Mouse (Mus musculus): ENCODE data around the gene Zfp597. TPM values are rescaled to one million over a fixed set of nuclear protein-coding genes. Genes with fewer than 3 reads are reported as not detected.
"Not testable (repeated sequence)": the region's sequence is repeated elsewhere in the genome, so short reads cannot be mapped to it uniquely, and the experiment has no call there.

Gene Zfp597
- polyA plus RNA-seq, 1 experiment = 4.9 TPM

DNA sequence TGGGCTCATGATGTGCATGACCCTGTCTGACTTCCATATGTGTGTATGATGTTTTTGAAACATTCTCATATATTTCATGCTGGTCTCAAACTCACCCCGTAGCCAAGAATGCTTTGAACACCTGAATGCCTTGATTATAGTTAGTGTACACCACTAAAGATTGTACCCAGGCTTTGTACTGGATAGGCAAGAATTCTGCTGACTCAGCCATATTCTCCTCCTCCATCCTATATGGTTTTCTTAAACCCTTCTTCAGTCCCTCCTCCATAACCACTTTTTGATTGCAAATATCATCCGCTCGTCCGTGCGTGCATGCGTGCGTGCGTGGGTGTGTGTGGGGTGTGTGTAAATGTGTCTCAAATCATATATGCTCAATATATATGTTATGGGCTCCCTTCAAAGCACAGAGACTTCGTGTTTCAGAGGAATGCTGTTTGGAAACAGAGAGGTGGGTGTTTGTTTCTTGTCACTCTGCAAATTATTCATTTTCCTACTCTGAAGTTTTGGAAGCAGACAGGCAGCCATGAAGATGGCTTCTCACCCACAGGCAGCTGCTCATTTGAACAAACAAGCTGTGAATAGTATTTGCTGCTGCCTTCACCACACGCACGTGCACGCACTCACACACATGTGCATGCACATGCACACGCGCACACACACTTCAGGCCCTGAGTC, 7.4 kb upstream of the Zfp597 start:
- Histone ChIP-seq H3K27ac (replicated peaks; ENCODE audit: low read depth, low read length) (no peak overlapping the region), H3K4me3 (ENCODE audit: insufficient read depth, low read depth, low read length) (no peak overlapping the region)

DNA sequence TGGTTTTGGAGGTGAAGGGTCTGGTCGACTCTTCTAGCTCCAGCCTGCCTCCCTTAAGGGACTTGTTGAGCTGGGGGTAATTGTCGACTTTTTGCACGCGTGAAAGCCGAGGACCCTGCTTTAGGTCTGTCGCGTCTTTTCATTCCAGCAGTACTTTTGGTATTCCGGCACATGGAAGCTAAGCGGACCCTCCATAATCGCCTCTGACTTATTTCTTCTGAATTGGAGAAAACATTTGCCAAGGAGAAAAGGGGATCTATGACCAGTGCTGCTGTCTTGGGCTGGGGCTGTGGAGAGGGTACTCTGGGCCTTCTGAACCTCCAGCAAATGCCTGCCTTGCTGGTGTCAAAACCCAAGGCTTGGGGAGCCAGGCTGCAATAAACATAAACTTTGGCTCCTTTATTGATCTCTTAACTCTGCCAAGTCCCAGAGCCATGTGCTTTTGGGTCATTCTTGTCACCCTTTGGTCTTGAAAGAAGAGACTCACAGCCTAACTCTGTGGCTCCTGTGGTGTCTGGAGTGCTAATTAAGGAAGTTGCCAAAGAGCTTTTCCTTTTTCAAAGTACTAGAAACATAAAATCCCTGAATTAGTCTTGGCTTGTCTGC, 807 bp upstream of the Zfp597 start:
- Histone ChIP-seq H3K27ac (replicated peaks; ENCODE audit: low read depth, low read length) (peak overlapping the region; percentile 83), H3K4me1 (ENCODE audit: control insufficient read depth, insufficient read depth, insufficient read length, low read length) (peaks cover 3% of the 10 kb centered on the region; the same call in 1 of the 2 replicates), H3K4me3 (ENCODE audit: insufficient read depth, low read depth, low read length) (peak overlapping the region; percentile 94)

More for the DNA sequence above, 7.4 kb upstream of the Zfp597 start:
- H3K4me1 ChIP-seq (ENCODE audit: control insufficient read depth, insufficient read depth, insufficient read length, low read length) = peaks cover 11% of the 10 kb centered on the region

DNA sequence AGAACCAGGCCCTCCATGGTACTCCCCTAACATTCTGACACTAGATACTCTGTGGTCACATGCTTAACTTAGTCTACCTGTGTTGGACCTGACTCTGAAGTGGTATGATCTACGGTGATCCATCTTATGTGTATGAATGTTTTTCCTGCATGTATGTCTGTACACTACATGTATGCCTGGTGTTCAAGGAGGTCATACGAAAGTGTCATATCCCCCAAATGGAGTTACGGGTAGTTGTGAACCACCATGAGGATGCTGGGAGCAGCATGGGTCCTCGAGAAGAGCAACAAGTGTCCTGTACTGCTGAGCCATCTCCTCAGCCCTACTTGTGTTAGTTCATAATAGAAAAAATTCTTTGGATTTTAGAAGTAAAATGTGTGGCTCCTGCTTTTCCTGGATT, 8.0 kb downstream of the Zfp597 start:
- no peak overlapping the region for H3K4me3 ChIP-seq (ENCODE audit: insufficient read depth, low read depth, low read length)
- H3K4me1 ChIP-seq (ENCODE audit: control insufficient read depth, insufficient read depth, insufficient read length, low read length) = no peaks in the 10 kb centered on the region; the same call in 1 of the 2 replicates
- H3K27ac ChIP-seq (replicated peaks; ENCODE audit: low read depth, low read length) = no peak overlapping the region

DNA sequence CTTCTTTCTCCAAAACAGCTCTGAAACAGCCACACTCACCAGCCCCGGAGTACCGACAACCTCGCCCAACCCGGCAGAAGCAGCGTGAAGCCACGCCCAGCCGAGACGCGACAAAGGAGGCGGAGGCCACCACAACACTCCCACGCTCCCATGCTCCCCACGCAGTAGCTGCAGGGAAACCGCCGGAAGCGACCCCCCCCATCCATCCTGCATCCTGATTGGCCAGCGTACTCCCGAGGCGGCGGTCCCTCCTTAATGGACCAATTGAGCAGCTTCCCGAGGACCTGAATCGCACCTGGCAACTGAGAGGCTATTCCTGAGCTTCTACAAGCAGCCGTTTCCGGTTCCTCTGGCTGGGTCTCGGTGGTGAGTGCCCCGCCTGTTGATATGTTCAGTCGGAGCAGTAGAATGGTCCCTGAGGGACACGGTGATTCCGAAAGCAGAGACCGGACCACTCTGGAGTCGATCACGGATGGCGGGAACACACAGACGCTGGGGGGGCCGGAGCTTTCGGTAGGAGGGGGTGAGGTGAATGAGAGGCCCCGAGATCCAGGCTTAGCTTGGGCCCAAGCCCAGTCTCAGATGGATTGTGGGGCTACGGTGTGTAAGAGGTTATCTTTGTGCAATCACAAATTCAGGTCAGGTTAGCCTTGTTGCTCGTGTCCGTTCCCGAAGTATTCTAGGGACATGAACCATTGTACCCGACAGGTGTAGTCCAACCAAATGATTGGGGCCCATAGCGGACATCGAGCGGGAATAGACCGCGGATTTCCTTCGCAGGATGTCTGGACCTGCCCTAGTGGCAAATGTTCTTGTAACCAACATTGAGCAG, 11.9 kb downstream of the Zfp597 start, which contains the start of gene Naa60:
Naa60 (plus strand) TSS at position 160 of the 832 bp plus-strand sequence.
- H3K4me3 ChIP-seq (ENCODE audit: insufficient read depth, low read depth, low read length) = peak within 1 kb of the TSS; percentile 59
- H3K4me1 ChIP-seq (ENCODE audit: control insufficient read depth, insufficient read depth, insufficient read length, low read length) = no peaks in the 10 kb centered on the region
- H3K27ac ChIP-seq (replicated peaks; ENCODE audit: low read depth, low read length) = peak within 1 kb of the TSS; percentile 22

DNA sequence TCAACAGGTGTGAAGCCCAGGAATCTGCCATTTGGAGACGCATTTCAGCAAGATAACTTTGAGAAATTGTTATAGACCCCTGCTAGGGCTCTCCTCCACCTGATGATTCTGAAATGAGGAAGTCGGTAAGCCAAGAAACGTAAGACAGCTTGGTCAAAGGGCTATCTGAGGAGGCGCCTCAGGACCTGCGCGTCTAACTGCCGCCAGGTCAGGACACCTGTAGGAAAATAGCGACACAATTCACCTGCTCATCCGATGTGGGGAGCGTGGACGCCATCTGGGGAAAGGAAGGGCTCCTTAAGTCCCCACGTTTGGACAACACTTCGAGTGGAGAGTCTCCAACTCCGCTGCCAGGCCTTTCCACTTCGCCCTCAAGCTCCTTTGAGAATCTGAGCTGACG, 12.5 kb downstream of the Zfp597 start:
- Histone ChIP-seq H3K4me1 (ENCODE audit: control insufficient read depth, insufficient read depth, insufficient read length, low read length) (no peaks in the 10 kb centered on the region), H3K4me3 (ENCODE audit: insufficient read depth, low read depth, low read length) (peak overlapping the region; percentile 59), H3K27ac (replicated peaks; ENCODE audit: low read depth, low read length) (peak overlapping the region; percentile 22; the same call in 1 of the 2 replicates)

DNA sequence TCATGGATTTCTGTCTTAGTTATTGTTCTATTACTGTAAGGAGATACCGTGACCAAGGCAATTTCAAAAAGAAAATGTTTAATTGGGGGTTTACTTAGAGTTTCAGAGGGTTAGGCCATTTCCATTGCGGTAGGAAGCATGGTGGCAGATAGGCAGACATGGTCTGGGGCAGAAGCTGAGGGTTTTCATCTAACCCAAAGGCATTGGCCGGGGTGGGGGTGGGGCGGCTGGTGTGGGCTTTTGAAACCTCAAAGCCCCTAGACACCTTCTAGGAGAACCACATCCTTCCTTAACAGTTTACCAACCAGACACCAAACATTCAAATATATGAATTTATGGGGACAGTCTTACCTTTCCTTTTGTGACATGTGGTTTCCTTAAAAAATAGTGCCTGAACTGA, 25.1 kb downstream of the Zfp597 start:
- H3K27ac ChIP-seq (replicated peaks; ENCODE audit: low read depth, low read length) = no peak overlapping the region
- no peaks in the 10 kb centered on the region for H3K4me1 ChIP-seq (ENCODE audit: control insufficient read depth, insufficient read depth, insufficient read length, low read length)
- no peak overlapping the region for H3K4me3 ChIP-seq (ENCODE audit: insufficient read depth, low read depth, low read length)

DNA sequence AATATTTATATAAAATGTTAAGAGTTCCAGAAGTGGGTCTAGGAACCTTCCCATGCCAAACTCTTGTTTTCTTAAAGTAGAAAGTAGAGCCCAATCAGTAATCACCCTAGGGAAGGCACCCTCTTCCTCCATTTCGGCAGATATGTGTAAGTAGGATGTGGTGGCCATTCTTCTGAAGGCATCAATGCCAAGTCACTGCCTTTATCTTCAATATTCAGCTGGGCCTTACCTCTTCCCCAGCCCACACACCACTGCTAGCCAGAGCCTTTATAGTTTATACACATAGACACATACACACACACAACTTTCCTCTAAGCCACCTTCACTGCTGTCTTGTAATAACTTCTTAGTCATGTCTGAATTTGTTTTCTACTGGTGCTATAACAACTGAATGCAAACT, 28.6 kb downstream of the Zfp597 start:
- H3K4me1 ChIP-seq (ENCODE audit: control insufficient read depth, insufficient read depth, insufficient read length, low read length) = no peaks in the 10 kb centered on the region
- H3K27ac ChIP-seq (replicated peaks; ENCODE audit: low read depth, low read length) = no peak overlapping the region
- no peak overlapping the region for H3K4me3 ChIP-seq (ENCODE audit: insufficient read depth, low read depth, low read length)

DNA sequence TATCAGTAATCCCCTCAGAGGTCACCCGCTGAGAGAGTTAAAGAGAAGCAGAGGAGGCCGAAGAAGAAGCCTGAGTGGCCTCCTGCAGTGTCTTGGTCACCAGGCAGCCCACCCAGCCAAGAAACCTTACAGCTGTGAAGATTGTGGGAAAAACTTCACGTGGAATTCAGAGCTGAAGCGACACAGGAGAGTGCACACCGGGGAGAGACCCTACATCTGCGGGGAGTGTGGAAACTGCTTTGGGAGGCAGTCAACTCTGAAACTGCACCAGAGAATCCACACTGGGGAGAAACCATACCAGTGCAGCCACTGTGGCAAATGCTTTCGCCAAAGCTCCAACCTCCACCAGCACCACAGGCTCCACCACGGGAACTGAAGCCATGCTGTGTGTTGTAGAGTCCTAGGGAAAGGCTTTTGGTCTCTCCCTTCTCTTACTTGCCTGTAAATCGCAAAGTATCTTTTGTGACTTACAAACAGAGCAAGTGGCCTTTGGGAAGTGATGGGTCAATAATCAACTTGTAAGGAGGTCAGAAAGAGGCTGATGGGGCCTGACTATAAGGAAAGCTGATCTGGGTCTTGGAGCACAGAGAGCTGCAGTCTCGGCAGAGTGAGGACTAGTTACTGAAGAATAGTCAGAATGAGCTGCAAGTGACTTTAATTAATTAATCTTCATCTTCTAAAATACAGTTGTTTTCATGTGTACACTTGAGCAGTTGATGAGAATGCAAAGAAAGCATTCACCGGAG, 29.8 kb downstream of the Zfp597 start:
- no peaks in the 10 kb centered on the region for H3K4me1 ChIP-seq (ENCODE audit: control insufficient read depth, insufficient read depth, insufficient read length, low read length)
- H3K4me3 ChIP-seq (ENCODE audit: insufficient read depth, low read depth, low read length) = no peak overlapping the region
- no peak overlapping the region for H3K27ac ChIP-seq (replicated peaks; ENCODE audit: low read depth, low read length)

DNA sequence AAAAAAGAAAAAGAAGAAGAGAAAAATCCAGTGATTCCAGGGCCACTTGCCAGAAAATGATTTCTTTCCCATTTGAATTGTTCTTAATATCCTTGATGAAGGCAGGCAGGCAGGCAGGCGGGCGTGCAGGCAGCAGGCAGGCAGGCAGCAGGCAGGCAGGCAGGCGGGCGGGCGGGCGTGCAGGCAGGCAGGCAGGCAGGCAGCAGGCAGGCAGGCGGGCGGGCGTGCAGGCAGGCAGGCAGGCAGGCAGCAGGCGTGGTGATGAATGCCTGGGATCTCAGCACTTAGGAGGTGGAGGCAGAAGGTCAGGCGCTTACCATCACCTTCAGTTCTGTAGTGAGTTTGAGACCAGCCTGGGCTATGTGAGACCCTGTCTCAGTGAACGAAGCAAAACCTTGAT, 31.8 kb downstream of the Zfp597 start:
- no peaks in the 10 kb centered on the region for H3K4me1 ChIP-seq (ENCODE audit: control insufficient read depth, insufficient read depth, insufficient read length, low read length)
- H3K27ac ChIP-seq (replicated peaks; ENCODE audit: low read depth, low read length) = no peak overlapping the region

DNA sequence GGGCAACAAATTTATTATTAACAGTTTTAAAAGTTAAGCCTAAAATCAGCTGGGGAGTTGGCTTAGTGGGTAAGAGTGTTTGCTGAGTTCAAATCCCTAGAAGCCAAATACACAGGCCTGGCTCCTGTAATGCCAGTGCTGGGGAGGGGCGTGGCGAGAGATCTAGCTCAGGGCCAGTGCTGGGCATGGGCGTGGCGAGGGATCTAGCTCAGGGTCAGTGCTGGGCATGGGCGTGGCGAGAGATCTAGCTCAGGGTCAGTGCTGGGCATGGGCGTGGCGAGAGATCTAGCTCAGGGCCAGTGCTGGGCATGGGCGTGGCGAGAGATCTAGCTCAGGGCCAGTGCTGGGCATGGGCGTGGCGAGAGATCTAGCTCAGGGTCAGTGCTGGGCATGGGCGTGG, 33.1 kb downstream of the Zfp597 start:
- not testable (repeated sequence) for H3K4me3 ChIP-seq (ENCODE audit: insufficient read depth, low read depth, low read length); H3K27ac ChIP-seq (replicated peaks; ENCODE audit: low read depth, low read length); H3K4me1 ChIP-seq (ENCODE audit: control insufficient read depth, insufficient read depth, insufficient read length, low read length)

More for the DNA sequence above, 31.8 kb downstream of the Zfp597 start:
- H3K4me3 ChIP-seq (ENCODE audit: insufficient read depth, low read depth, low read length) = no peak overlapping the region

DNA sequence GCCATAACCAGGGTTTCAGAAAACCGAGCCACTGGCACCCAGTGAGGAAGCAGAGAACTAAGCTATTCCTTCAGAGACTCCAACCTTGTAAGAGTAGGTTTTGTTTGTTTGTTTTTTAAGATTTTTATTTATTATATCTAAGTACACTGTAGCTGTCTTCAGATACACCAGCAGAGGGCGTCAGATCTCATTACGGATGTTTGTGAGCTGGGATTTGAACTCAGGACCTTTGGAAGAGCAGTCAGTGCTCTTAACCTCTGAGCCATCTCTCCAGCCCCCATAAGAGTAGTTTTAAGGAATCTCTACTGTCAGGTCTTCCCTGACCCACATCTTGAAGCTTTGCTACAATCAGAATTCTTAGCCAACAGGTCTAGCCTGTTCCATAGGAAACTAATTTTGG, 35.9 kb downstream of the Zfp597 start:
- no peak overlapping the region for H3K4me3 ChIP-seq (ENCODE audit: insufficient read depth, low read depth, low read length)
- H3K27ac ChIP-seq (replicated peaks; ENCODE audit: low read depth, low read length) = no peak overlapping the region
- no peaks in the 10 kb centered on the region for H3K4me1 ChIP-seq (ENCODE audit: control insufficient read depth, insufficient read depth, insufficient read length, low read length)

DNA sequence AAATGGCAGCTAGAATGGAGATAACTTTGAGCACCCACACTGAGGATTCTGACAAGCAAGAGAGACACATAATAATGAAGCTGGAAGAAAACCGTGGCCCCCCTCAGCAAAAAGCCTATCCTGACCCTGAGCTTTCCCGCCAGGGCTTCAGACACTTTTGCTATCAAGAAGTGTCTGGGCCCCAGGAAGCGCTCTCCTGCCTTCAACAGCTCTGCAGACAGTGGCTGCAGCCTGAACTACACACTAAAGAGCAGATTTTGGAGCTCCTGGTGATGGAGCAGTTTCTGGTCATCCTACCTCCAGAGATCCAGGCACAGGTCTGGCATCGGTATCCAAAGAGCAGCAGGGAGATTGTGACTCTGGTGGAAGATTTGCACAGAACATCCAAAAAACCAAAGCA, 36.5 kb downstream of the Zfp597 start:
- no peak overlapping the region for H3K27ac ChIP-seq (replicated peaks; ENCODE audit: low read depth, low read length)
- no peaks in the 10 kb centered on the region for H3K4me1 ChIP-seq (ENCODE audit: control insufficient read depth, insufficient read depth, insufficient read length, low read length)
- peak overlapping the region; percentile 86; the same call in 1 of the 2 replicates for H3K4me3 ChIP-seq (ENCODE audit: insufficient read depth, low read depth, low read length)

DNA sequence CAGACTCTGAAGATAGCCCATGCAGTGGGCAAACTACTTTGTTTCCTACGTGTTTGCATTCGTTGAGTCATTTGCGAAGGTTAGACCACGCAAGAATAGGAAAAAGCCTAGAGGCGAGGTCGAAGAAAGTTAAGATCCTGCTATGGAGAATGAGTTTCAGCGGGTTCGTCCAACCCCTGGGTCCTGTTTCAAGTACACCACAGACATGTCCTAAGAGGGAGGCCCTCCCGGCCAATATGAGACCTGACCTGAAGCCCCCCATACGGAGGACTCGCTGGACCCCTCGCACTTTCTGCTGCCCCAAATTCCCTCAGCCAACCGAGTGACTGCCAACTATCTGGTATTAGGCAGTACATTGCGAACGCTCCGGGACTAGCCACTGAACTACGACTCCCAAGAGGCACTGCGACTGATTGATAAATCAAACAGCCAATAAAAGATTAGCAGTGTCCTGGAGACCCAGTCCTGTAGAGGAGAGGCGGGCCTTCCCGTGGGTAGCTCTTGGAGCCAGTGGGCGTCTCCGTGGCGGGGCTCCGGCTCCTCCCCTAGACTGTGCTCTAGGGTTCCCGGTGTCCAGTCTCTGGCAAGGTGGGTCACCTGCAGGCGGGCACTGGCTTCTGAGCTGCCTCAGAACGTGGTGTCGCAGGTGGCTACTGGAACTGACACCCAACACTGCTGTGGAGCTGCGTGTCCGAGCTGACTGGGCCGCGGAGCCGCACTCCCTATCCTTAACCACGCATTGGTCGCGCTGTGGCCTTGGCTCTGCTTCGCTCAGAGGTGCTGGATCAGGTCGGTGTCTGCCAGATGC, 37.4 kb downstream of the Zfp597 start, which contains the start of gene Zfp174:
Zfp174 (plus strand) TSS at position 558 of the 808 bp plus-strand sequence.
- Histone ChIP-seq H3K27ac (replicated peaks; ENCODE audit: low read depth, low read length) (peak within 1 kb of the TSS; percentile 41; the same call in 1 of the 2 replicates), H3K4me1 (ENCODE audit: control insufficient read depth, insufficient read depth, insufficient read length, low read length) (no peaks in the 10 kb centered on the region), H3K4me3 (ENCODE audit: insufficient read depth, low read depth, low read length) (peak within 1 kb of the TSS; percentile 86)

DNA sequence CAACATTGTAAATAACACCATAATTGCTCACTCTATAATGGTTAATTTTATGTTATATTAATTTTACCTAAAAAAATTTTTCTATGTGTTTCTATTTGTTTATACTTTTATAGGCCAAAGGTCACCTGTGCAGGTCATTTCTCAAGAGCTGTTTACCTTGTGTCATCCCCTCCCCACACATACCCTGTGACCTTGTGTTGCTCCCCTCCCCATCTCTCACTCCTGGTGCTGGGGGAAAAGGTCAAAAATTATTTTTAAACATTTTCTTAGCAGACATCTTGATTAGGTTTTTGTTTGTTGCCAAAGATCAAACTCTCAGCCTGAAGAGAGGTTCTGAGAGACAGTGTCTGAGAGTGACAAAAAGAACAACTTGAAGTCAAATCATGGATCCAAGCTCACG, 40.6 kb downstream of the Zfp597 start:
- Histone ChIP-seq H3K4me1 (ENCODE audit: control insufficient read depth, insufficient read depth, insufficient read length, low read length) (no peaks in the 10 kb centered on the region), H3K27ac (replicated peaks; ENCODE audit: low read depth, low read length) (no peak overlapping the region), H3K4me3 (ENCODE audit: insufficient read depth, low read depth, low read length) (no peak overlapping the region)

All from brown adipose tissue, adult 24 weeks (tissue).